Mouse (Mus musculus): ENCODE results near the gene Cdh24. TPM values are rescaled to one million over a fixed set of nuclear protein-coding genes. Genes with fewer than 3 reads are reported as not detected.
A peak's percentile ranks its signal among the peaks of the same experiment; 100 is the strongest.
"Not testable (repeated sequence)": the region's sequence is repeated elsewhere in the genome, so short reads cannot be mapped to it uniquely, and the experiment has no call there.

Cdh24 gene
- total RNA-seq, 2 experiments from 2014 or later: 8.2 to 11.3 TPM

DNA sequence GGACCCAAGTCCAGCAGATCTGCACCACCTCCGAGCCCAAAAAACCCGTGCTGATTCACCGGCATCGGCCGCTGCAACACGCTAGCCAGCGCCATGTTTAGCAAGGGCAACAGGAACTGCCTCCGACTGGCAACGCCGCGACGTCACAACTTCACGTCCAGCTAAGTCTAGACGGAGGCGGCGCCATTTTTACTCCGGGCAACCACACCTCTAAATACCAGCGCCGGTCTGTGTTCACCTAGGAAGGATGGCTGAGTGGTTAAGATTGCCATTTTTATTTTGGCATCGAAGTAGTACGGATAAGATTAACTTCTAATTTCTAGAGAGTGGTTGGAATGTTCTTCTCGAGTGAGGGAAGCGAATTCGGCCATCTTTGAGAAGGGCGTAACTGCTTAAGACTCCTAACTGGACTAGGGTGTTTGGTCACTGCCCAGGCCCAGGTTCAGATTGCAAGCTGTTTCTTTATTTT is 23.2 kb downstream of the Cdh24 start, which contains the start of gene Psmb5:
Psmb5 (minus strand) TSS at position 126 of the 469 bp plus-strand sequence.
- intact Hi-C loops (cut with DNase I): no loop called here
- peak; percentile 84 to 88 for DNase-seq (ENCODE audit: extremely low spot score in 1 of 2, low spot score in 2 of 2)
- Histone ChIP-seq H3K4me3 (peak within 1 kb of the TSS; percentile 76), H3K27ac (peak within 1 kb of the TSS; percentile 96)
- TF ChIP-seq CTCF (IDR thresholded peaks at IDR 0.05): no peak

DNA sequence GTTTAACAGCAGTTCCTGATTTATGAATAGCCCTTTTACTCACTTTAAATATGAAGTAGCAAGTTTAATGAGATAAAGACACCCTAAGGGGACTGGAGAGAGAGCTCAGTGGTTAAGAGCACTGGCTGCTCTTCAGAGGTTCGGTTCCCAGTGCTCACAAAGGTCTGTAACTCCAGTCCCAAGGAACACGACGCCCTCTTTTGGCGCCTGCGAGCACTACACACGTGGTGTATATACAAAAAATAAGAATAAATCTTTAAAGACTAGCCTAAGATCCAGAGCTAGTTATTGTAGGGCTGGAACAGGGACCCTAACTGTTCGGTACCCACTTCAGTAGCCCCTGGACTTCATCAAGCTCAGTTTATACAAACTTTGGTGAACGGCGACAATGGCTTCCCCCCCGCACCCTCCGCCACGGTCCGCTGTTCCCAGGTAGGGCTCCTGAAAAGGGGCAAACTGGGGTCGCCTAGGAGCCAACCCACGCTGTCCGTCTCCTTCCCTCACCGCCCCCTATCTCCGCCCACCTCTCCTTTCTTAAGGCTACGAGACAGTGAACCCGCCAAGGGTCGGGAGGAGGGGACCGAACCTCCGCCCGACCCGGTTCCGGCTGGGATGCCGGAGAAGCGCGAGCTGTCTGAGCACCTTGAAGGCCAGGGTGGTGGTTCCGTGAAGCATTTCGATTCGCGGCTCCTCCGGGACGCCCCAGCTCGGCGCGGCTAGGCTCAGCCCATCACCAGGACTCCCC is 23.8 kb downstream of the Cdh24 start:
- intact Hi-C loops (cut with DNase I): no loop called here
- peak; percentile 18 for TF ChIP-seq CTCF (IDR thresholded peaks at IDR 0.05)
- H3K27ac ChIP-seq: peak overlapping the region; percentile 96
- DNase-seq (ENCODE audit: extremely low spot score in 1 of 2, low spot score in 2 of 2): no peak
- peak overlapping the region; percentile 76 for H3K4me3 ChIP-seq

DNA sequence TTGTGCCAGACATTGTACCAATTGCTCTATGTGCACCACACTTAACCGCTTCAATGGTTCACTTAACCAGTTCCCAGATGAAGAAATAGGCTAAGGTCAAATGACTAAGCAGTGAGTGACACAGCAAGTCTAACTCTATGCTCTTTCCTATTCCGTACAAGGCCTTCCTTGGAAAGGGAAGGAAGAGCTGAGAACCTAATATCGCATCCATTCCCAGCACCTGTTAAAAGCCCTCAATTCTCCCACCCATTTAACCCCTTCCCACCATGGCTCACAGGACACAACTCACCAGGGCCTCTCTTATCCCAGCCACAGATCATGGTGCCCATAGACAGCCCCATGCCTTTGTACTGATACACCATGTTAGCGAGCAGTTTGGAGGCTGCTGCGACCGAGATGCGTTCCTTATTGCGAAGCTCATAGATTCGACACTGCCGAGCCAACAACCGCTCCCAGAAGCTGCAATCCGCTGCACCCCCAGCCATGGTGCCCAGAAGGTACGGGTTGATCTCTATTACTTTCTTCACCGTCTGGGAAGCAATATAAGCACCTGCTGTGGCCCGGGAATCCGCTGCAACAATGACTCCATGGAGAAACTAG is 24.8 kb downstream of the Cdh24 start:
- no peak for TF ChIP-seq CTCF (IDR thresholded peaks at IDR 0.05)
- Histone ChIP-seq H3K27ac (no peak overlapping the region), H3K4me3 (no peak overlapping the region)
- intact Hi-C loops (cut with DNase I): no loop called here
- no peak for DNase-seq (ENCODE audit: extremely low spot score in 1 of 2, low spot score in 2 of 2)

DNA sequence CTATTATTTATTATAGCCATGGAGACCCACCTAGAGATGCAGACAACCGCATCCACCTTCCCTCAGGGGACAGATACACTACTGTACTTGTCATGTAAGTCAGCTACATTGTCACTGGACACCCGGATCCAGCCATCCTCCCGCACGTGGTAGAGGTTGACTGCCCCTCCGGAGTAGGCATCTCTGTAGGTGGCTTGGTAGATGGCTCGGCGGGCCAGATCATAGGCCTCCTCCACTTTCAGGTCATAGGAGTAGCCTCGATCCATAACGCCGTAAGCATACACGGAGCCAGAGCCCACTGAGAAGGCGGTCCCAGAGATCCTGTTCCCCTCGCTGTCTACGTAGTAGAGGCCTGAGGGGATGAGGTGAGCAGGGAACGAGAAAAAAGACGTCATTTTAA is 27.0 kb downstream of the Cdh24 start:
- DNase-seq (ENCODE audit: extremely low spot score in 1 of 2, low spot score in 2 of 2); H3K4me3 ChIP-seq; H3K27ac ChIP-seq; intact Hi-C loops (cut with DNase I): not testable (repeated sequence)

DNA sequence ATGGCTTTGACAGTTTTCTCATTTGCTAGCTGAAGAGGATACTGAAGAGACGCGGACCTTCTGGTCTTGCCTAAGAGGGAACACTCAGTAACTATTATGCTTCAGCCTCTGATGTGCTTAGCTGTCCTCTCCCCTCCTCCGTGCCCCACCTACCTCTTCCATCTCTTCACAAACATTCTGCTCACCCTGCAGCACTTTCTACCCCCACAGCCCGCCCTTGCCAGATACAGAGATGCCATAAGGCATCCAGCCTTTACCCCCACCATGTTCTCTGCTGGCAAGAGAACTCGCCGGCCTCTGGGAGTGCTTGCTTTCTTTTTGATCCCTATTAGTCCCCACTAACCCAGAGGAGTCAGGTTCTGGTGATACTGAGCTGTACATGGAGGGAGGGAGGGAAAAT is 30.5 kb downstream of the Cdh24 start:
- intact Hi-C loops (cut with DNase I): loop anchor here (2.0 kb wide), 1 partner anchor 18 kb away; no protein-coding TSS in a partner anchor
- no peak overlapping the region for H3K4me3 ChIP-seq
- TF ChIP-seq CTCF (IDR thresholded peaks at IDR 0.05): no peak
- DNase-seq (ENCODE audit: extremely low spot score in 1 of 2, low spot score in 2 of 2): no peak
- H3K27ac ChIP-seq: peak overlapping the region; percentile 71

DNA sequence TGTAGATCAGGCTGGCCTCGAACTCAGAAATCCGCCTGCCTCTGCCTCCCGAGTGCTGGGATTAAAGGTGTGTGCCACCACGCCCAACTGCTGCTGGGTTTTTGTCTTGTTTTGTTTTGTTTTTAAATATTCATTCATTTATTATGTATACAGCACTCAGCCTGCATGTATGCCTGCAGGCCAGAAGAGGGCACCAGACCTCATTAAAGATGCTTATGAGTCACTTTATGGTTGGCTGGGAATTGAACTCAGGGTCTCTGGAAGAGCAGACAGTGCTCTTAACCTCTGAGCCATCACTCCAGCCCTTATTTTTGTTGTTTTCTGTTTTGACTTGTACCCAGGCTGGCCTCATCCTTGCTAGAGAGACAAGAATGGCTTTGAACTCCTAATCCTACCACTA is 31.2 kb downstream of the Cdh24 start:
- intact Hi-C loops (cut with DNase I): loop anchor here (2.0 kb wide), 1 partner anchor 17 kb away; no protein-coding TSS in a partner anchor
- Histone ChIP-seq H3K27ac (peak overlapping the region; percentile 71), H3K4me3 (no peak overlapping the region)
- DNase-seq (ENCODE audit: extremely low spot score in 1 of 2, low spot score in 2 of 2): no peak
- TF ChIP-seq CTCF (IDR thresholded peaks at IDR 0.05): peak; percentile 58

DNA sequence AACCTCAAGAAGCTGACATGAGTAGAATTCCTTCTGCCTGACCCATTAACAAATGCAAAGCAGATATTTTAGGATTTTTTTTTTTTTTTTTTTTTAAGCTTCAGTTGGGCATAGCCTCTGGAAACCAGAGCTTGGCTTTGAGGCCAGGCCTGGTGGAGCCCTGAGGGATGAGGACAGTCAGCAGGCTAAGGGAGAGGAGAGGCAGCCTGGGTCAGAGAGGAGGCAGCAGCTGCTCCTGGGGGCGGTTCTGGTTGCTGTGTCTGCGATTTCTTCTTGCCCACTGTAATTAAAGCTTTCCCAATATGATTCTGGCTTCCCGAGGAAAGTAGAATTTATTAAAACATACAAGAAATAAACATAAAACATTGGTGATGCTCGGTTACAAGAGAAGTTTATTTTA is 31.9 kb downstream of the Cdh24 start:
- TF ChIP-seq CTCF (IDR thresholded peaks at IDR 0.05): no peak
- Histone ChIP-seq H3K27ac (peak overlapping the region; percentile 32; the same call in 1 of the 2 replicates), H3K4me3 (no peak overlapping the region)
- no peak for DNase-seq (ENCODE audit: extremely low spot score in 1 of 2, low spot score in 2 of 2)
- intact Hi-C loops (cut with DNase I): no loop called here

DNA sequence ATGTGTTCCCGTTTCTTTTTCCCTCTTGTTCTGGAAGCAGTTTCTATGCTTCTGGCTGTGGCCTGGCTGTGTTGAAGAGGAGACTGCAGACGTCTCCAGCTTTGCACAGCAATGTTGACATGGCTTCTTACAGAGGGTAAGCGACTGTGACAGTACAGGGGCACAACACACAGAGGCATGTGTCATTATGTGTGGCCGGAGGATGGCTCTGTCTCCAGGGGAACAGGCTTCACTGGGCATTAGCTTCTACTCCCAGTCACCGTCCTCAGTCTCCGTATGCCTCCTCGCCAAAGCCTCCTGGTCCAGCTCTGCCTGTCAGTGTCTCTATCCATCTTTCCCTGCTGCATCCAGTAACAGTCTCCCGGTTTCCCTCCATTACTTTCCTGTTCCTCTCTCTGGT is 33.9 kb downstream of the Cdh24 start:
- TF ChIP-seq CTCF (IDR thresholded peaks at IDR 0.05): no peak
- DNase-seq (ENCODE audit: extremely low spot score in 1 of 2, low spot score in 2 of 2): no peak
- intact Hi-C loops (cut with DNase I): no loop called here
- no peak overlapping the region for H3K27ac ChIP-seq
- no peak overlapping the region for H3K4me3 ChIP-seq

DNA sequence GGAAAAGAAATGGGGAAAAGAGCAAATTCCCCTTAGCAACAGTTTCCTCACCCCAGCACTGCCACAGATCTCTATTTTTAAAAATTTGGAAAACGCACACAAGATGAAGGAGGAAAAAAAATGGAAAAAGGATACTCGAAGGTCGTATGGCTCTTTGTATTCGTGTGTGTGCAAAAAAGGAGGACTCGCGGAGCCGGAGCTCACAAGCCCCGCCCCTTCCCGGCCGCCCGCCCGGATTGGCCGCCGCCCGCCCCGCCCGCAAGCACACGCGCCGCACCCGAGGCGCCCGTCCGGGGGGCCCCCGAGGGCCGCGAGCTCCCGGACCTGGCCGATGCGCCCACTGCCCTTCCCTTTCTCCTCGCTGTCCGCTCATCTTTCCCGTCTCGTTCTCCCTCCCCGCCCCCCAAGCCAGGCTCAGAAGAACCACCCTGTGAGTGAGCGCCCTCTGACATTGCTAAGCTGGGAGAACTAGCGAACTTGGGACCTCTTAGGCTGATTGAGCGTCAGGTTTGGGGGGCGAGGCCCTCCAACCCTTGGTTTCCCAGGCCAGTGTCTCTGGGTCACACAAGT is 35.3 kb downstream of the Cdh24 start, which contains the start of gene 4931414P19Rik:
4931414P19Rik (minus strand) TSS at position 242 of the 570 bp plus-strand sequence.
- H3K27ac ChIP-seq: peak within 1 kb of the TSS; percentile 89
- DNase-seq (ENCODE audit: extremely low spot score in 1 of 2, low spot score in 2 of 2): peak; percentile 73 to 77
- no peak for TF ChIP-seq CTCF (IDR thresholded peaks at IDR 0.05)
- peak within 1 kb of the TSS; percentile 48 for H3K4me3 ChIP-seq
- intact Hi-C loops (cut with DNase I): no loop called here

DNA sequence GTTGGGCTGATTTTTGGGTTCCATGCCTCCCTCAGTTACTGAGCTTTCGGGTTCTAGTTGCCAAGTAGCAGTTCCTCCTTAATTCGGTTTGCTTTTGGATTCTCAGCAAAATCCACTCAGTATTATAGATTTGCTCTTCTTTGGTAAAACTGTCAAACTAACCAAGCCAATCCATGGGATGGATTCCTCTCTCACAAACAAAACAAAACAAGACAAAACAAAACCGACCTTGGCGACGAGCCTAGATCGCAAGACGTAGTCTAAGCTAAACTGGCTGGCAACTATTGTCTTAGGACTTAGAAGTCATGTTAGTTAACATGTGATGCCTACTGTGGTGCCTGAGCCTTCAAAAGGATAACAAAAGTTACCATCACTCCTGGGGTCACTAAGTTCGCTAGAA is 37.5 kb downstream of the Cdh24 start:
- intact Hi-C loops (cut with DNase I): no loop called here
- H3K4me3 ChIP-seq: peak overlapping the region; percentile 86
- DNase-seq (ENCODE audit: extremely low spot score in 1 of 2, low spot score in 2 of 2): no peak
- no peak for TF ChIP-seq CTCF (IDR thresholded peaks at IDR 0.05)
- peak overlapping the region; percentile 98 for H3K27ac ChIP-seq

DNA sequence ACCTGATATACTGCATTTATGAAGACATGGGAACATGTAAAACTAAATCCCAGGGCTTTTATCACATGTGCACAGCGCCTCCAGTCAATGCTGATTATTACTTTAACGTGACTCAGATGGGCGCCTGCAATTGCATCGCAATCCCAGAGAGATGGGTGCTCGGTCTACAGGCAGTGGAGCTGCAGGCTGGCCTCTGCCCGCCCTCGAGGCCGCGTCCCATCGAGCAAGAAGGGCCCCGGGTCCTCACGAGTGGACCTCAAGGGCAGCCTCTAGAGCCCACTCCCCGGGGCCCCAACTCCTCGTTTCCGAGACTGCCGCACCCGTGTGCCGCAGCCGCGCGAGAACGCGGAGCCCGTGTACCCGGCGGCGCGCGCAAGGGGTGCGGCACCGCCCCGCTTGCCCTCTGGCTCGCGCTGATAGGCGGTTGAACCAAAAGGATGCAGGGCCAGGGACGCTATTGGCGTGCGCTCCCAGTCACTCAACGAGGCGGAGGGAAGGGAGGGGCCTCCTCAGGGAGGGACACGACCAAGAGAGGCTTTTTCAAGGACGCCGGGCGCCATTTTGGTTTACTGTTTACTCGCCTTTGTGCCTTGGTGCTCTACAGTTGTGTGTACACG is 38.0 kb downstream of the Cdh24 start:
- intact Hi-C loops (cut with DNase I): no loop called here
- peak; percentile 95 for DNase-seq (ENCODE audit: extremely low spot score in 1 of 2, low spot score in 2 of 2)
- peak overlapping the region; percentile 86 for H3K4me3 ChIP-seq
- H3K27ac ChIP-seq: peak overlapping the region; percentile 98
- TF ChIP-seq CTCF (IDR thresholded peaks at IDR 0.05): no peak

DNA sequence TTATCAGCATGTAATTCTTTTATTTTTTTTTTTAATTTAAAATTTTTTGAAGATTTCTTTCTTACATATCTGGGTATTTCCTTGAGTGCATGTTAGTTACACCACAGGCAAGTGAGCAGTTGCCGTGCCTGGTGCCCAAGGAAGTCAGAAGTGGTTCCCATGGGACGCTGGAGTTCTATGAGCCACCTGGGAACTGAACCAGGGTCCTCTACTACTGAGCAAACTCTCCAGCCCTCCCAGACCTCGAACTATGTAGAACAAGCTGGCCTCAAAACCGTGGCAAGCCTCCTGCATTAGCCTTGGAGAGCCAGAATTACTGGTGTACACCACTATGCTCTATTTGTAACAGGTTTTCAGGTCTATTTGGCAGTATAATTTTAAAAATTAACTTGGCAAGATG is 38.6 kb downstream of the Cdh24 start:
- intact Hi-C loops (cut with DNase I): no loop called here
- DNase-seq (ENCODE audit: extremely low spot score in 1 of 2, low spot score in 2 of 2): no peak
- no peak for TF ChIP-seq CTCF (IDR thresholded peaks at IDR 0.05)
- H3K4me3 ChIP-seq: peak overlapping the region; percentile 86
- peak overlapping the region; percentile 98 for H3K27ac ChIP-seq

Measured in left cerebral cortex, adult 2 months (tissue).